Mouse (Mus musculus): ENCODE results near the gene Zdhhc19.
"Not testable (repeated sequence)": the region's sequence is repeated elsewhere in the genome, so short reads cannot be mapped to it uniquely, and the experiment has no call there.

The Zdhhc19 gene

DNA sequence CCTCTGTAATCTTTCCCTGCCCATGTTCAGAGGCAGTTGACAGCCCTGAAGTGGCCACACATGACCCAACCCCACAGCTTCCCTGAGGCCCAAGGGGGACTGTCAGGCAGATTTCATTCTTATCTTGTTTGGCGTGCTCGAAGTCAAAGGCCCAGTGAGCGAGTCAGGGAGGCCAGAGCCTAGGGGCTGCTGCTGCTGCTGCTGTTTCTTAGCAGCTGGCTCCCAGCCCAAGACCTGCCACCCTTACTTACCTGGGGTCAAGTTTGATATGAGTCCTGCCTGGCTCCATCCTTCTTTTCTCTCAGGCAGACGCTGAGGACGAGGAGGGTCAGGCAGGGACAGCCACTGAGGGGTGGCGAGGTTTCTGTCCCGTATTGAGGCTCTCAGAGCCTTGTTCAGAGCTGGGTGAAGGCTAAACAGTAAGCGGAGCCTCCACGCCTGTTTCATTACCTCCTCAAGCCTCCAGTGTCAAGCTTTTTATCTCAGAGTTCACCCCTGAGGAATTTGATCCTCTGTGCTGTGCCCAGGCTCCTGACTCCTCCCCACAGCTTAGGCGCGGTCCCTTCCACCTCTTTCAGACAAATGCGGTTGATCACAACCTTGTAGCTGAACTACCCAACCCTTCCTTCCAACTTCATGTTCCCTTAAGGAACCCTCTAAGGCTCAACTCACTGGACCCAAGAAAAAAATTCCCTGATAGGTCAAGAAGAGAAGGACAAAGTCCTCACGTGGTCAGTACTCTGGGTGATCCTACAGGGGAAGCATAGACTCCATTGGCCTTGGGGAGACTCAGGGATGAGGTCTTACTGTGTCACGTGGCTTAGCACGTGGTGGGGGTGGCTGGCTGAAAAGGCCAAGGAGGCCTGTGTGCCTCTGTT is 8.6 kb upstream of the Zdhhc19 start, which contains the start of gene Slc51a:
TSS of gene Slc51a (minus strand) at position 646 of the 878 bp plus-strand sequence.
- DNase-seq (ENCODE audit: extremely low read depth, low read depth) = no peak

DNA sequence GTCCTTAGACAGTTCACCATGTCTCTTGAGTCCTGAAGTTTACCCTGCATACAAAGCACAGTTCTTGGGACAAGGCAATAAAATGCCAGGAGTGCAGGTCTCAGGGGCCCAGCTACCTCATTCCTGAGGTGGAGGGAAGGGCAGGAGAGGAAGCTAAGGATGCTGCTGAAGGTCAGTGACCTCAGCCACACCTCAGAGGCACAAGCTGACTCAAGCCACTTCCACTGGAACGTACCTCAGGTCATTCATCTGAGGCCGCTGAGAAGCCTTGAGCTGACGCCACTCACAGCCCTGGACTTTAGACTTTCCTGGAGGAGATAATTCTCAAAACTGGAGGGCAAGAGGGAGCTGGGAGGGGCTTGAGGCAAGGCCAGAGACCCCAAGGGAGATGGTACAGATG is 7.1 kb upstream of the Zdhhc19 start:
- no peak for DNase-seq (ENCODE audit: extremely low read depth, low read depth)

DNA sequence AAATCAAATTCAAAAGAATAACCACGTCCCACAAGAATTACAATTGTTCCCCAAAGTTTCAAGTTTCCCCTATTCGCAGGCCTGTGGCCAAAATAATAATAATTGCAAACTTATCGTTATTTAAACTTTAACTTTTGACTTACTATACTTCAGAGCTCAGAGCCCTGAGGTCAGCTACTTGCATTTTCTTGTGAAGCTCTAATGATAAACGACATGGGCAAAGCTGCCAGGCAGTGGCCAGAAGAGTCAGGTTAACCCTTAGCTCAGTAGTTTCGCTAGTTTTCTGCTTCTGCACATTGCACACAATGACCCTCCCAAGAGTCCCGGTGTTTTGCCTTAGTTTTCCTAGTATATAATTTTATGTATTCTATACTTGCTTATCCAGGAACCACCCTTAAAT is 1.7 kb upstream of the Zdhhc19 start:
- DNase-seq (ENCODE audit: extremely low read depth, low read depth) = not testable (repeated sequence)

DNA sequence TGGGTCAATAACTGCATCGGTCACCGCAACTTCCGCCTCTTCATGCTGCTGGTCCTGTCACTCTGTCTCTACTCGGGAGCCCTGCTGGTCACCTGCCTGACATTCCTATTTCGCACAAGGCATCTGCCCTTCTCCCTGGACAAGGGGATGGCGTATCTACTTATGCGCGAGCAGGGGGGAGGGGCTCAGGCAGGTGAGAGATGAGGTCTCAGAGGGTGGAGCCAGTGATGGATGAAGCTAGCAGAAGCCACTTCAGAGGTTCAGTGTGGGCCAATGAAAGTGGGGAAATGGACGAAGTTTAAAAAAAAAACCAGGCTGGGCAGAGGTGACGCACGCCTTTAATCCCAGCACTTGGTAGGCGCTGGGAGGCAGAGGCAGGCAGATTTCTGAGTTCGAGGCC is 2.9 kb downstream of the Zdhhc19 start:
- no peak for DNase-seq (ENCODE audit: extremely low read depth, low read depth)

DNA sequence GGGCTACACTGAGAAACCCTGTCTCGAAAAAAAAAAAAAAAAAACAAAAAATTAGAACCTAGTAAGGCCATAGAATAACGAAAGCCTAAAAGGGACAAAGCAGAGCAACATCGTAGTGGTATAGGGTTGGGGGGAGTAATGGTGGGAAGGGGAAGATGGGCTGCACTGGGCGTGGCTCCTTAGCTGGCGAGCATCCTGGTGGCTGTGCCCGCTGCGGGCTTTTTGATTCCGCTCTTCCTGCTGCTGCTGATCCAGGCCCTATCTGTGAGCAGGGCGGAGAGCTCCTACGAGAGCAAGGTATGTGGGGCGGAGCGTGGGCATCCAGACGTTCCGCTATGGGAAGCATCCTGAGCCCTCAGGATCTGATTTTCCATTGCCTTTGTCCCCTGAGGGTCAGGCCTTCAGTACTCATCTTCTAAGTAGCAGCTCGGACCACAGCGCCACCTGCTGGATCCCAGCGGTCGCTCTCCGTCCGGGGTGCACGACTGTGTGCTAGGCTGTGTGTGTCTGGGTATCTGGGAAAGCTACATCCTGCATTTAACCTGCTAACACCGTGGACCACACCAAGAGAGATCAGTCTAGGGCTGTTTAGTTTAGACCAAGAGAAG is 3.5 kb downstream of the Zdhhc19 start:
- DNase-seq (ENCODE audit: extremely low read depth, low read depth) = peak; percentile 37

DNA sequence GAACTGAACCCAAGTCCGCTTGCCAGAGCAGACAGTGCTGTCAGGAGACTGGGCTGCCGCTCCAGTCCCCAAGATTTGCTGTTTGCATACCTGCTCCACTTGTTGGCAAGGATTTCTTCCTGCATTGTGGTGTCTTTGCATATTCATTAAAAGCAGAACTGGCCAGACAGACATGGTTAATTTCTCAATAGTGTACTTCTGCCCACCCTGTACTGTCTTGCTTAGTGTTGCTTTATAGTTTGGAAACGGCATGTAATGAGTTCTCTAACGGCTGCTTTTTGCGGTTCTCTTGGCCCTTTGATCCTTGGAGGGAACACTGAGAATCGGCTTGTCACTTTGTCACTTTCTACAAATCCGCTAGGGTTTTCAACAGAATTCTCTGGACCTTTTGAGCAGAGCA is 5.4 kb downstream of the Zdhhc19 start:
- no peak for DNase-seq (ENCODE audit: extremely low read depth, low read depth)

DNA sequence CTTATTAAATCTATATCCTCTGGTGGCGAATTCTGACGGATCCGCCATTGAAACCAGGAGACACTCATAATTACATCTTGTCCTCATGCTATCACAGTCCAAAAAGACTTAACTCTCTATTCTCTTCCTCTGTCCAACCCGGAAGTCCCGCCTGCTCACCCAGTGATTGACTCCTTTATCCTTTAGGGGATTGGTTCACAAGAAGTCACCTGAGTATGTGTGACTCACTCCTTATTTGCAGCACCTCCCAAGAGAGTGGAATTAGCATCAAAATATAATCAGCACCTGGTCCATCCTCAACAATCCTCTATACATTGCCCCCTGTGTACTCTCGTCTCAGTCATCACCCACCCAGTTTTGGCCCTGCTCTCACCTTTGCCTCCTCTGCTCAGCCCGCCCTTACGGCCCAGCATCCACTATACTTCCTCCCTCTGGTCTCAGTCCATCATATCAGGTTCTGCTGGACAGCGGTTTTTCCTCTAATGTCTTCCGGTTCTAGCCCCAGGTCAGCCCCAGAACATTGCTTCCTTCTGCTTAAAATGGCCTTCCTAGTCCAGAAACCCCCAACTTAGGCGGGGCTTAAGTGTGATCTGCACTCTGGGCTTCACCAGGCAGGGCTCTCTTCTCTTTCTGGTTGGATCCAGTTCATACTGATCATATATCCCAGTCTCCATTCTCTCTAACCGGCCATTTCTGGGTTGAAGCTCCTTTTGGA is 6.7 kb downstream of the Zdhhc19 start:
- DNase-seq (ENCODE audit: extremely low read depth, low read depth) = no peak

DNA sequence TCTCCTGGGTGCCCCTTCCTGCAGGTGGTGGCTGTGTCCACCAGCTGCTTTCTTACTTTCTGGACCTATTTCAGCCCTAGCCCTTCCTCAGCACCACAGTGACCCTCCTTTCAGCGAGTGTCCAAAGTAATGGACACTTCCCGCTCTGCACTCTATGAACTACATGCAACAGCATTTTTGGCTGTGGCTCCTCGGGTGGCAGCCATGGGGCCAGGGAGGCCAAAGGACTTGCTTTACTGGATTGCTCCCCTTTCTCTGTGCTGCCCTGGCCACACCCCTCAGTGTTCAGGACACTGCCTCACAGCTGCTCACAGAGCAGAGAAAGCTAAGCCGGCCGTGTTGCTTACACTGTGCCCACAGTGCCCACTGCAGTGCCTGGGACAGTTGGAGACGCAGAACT is 7.6 kb downstream of the Zdhhc19 start:
- DNase-seq (ENCODE audit: extremely low read depth, low read depth) = no peak

DNA sequence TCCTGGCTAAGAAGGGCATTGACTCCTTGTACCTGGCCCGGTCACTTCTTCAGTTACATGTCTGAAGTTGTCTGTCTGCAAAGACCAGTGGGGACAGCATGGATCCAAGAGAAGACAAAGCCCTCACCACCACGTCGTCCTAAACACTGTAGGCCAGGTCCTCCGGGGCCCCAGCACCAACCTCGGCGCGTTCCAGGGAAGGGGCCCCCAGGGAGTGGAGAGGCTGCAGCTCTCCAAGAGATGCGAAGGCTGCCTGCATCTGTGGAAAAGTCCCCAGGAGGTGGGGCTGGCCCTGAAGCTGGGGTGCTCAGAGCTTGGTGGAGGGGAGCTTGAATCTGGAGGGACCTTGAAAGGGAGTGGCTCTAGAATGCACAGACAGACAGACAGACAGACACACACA is 10.2 kb downstream of the Zdhhc19 start:
- DNase-seq (ENCODE audit: extremely low read depth, low read depth) = no peak

DNA sequence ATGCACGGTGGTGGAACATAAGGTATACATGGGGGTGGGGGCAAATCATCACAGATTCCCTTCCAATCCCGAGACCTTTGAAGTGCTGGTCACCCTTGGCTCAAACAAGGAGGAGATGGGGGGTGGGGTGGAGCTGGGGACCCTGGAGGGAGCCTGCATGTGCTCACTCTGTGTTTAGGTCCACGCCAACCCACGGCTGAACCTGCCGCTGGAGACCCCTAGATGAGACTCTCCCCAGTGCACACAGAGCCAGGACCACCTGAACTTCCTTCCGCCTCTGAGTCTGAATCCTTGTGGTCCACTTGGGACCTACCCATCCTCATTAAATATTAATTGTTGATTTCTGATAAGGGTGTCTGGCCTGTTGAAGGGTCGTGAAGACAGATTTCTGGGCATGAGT is 10.8 kb downstream of the Zdhhc19 start:
- DNase-seq (ENCODE audit: extremely low read depth, low read depth) = no peak

DNA sequence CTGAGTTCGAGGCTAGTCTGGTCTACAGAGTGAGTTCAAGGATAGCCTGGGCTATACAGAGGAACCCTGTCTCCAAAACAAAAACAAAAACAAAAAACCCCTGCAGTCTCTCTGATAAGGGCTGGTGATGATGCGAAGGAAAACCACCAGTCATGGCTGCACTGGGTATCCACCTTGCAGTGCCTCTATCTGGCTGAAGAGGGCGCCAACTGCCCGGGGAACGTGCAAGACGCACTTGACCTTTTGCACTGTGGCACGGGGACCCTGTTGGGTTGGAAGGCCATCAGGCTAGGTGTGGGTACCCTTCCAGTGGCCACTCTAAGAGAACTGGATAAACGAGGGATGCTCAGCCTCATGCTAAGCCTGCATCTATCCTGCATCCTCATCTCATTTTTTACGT is 11.3 kb downstream of the Zdhhc19 start:
- DNase-seq (ENCODE audit: extremely low read depth, low read depth) = peak; percentile 44

DNA sequence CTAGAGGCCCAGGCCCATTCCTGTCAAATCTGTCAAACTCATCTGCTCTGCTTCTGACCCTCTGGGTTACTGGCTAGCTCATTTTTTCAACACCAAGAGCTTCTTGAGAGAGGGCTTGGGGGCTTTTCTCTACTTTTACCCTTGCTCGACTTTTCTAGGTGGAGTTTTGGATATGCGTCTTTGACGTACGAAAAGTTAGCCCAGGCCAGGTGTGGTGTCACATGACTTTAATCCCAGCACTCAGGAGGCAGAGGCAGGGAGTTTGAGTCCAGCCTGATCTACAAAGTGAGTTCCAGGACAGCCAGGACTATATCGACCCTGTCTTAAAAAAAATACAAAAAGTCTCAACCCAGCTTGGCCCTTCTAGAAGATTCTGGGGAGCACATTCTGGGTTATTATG is 12.0 kb downstream of the Zdhhc19 start:
- DNase-seq (ENCODE audit: extremely low read depth, low read depth) = no peak

DNA sequence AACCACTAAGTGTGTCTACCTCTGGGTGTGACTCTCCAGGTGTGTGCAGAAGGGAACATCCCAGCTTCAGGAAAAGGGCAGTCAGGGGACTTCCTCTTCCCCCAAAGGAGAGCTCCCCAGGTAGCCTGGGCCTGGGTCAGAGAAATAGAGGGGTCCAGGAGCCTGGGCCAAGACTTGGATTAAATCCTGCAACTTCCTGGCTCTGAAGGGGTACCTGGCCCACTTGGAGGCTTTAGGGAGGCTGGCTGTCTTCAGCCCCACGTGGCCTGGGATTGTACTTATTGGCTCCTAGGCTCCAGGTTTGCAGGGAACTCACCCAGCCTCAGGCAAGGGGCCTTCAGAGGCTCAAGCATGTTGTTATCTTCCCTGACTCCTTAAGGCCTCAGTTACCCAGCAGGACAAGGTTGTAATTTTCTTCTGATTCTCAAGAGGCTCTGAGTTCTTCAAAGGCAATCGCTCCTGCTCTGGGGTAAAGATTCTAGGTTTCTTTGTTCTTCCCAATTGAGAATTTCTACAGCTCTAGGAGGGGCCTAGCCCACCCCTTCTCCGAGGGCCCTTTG is 12.5 kb downstream of the Zdhhc19 start:
- DNase-seq (ENCODE audit: extremely low read depth, low read depth) = peak; percentile 48

DNA sequence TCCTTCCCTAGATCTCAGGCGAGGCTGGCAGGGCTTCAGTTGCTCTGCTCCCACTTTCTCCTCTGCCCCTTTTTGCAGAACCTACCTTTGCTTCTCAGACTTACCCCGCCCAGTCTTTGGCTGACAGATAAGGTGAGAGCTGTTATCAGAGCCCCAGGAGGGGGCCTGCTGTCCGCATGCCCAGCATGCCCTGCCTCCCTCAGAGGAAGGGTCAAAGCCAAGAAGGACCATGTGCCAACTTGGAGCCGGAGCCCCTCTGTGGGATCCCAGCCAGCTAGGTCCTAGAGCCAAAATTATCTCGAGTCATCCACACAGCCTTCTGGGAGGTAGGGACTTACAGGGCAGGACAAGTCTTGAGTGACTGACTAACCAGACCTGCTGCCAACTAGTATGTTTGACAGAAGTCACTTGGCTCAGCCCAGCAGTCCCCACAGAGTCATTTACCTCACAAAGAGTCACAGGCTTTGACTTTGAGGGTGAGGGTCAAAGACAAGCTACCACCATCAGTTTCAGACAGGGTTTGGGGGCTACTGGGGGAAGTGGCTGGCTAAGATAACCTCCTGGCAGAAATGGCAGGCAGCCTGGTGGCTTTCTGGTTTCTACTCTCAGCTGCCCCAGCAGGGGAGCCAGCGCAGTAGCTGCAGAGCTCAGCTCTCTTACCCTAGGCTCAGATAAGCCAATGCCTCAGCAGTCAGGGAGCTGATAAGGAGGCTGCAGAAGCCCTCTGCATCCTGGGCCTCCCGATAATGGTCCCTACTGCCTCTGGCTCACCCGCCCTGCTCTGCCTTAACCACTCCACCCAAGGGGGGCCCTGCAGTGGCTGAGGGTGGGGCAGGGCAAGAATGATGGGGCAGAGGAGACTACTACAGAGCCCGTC is 13.2 kb downstream of the Zdhhc19 start:
- DNase-seq (ENCODE audit: extremely low read depth, low read depth) = peak; percentile 99

DNA sequence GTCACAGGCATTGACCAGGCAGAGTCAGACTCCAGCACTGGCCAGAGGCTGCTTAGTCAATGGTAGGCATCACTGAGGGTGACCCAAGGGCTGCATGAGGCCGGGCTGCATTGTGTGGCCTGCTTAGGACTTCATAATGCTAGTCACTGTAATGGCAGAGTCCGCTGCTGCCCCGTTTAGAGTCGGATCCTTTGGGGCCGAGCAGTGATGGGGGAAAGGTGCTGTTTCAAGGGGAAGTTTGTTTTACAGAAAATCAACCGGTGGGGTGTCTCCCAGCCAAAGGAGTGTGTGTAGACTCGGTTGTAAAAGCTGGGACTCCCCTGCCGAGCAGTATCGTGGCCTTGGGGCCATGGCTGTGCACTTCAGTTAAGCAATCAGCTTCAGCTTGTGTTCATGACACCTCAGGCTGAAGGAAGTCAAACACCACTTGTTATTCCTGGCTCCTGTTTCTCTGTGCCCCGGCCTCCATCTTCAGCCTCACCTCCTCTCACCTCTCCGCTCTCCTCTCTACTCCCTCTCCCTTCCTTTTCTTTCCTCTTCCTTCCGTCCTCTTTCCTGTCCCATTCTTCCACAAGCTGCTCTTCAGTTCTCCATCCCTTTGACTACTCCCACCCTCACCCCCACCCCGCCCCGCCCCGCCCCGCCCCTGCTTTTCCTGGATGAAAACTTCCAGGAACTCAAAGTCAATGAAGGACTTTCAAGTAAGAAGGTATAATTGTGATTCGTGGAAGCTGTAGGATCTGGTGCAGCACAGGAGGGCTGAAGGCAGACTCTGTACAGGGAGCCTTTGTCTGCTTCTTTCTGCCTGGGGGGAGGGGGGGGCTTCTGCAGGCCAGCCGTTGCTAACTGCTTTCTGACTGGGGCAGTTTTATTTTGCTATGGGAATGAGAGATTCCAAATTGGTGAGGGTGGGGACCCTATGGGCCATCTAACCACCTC is 14.6 kb downstream of the Zdhhc19 start:
- no peak for DNase-seq (ENCODE audit: extremely low read depth, low read depth)

DNA sequence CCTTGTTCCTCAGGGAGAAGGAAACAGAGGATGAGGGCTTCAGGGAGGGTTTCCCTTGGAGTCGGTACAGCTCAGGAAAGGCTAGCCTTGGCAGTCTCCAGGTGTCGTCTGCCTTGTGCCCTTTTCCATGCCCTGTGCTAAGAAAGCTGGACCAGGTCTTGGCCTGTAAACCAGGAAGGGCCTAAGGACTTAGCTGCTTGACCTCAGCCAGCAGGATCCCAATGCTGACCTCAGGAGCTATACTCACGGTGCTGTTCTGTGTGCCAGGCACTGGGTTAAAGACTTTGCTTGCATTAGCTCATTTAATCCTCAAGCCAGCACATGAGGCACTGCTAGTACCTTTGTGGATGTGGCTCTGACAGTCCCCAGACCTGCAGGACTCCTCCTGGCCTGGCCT is 15.3 kb downstream of the Zdhhc19 start:
- no peak for DNase-seq (ENCODE audit: extremely low read depth, low read depth)

DNA sequence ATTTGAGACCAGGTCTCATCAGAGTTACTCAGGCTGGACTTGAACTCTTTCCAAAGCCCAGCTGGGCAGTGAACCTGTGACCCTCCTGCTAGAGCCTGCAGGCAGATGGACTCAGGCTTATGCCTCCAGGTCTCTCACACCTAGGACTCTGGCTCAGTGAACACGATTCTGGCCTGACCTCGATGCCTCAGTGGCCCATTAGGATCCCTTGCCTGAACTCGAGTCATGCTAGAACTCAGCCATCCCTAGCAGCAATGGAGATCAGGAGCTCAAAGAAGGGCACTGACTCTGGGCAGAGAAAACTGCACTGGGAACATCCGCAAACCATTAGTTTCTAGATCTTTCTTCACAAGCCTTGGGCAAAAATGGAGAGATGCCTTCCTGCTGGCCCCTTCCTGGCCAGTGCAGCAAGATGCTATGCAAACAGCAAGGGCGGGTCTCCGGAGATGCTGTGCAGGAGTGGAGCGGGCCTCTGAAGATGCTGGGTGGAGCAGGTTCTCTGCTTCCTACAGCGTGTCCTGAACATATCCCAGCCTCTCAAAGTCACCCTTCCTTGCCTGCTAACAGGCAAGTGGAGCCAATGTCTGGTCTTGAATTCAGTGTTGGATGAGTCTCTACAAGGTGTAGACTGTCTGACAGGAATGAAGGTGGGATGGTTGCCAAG is 15.9 kb downstream of the Zdhhc19 start:
- DNase-seq (ENCODE audit: extremely low read depth, low read depth) = no peak

DNA sequence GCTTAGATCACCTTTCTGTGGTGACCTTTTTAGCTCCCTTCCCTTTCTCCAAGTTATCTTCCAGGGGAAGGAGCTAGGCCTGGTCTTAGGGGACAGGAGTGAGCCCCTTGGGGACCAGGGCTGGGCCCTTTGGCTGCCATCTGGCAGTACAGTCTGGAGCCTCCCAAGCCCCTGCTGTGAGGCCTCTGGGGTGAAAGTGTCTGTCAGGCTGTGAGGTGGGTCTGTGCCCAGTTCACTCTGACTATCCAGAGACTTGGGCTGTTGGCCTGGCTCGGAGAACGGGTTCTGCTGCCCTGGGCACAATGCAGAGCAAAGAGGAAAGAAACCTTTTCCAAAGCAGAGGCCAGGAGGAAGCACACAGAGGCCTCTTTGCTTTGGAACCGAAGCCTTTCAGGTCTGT is 16.9 kb downstream of the Zdhhc19 start:
- DNase-seq (ENCODE audit: extremely low read depth, low read depth) = no peak

DNA sequence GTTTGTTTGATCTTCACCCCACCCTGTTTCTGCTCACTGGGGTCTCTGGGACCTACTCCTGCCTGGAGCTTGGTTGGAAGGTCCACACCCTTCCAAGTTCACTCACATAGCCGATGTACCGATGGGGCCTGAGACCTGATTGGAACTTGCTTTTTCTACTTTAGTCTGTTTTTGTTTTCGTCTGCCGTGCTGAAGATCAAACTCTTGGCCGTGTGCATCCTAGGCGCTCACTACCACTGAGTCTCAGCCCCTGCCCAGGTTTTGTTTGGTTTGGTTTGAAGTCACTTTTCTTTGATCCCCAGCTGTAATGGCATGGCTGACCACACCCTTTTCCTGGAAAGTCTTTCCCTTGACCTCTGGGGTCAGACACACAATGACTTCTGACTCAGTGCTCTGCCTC is 17.3 kb downstream of the Zdhhc19 start:
- DNase-seq (ENCODE audit: extremely low read depth, low read depth) = no peak

All from MEL-GATA-1-ER (cell line).